Mouse (Mus musculus) embryonic facial prominence, embryonic 13.5 days (tissue): ENCODE results near the gene Kcnj5. TPM values are rescaled to one million over a fixed set of nuclear protein-coding genes. Genes with fewer than 3 reads are reported as not detected.

Experiments
- ATAC-seq: fragments of 200-750 bp; cut with Nextera tagmentation; 2 replicates; pipeline ENCODE4 v1.8.0; 2017; ENCODE audit warnings: low read depth; ENCODE audit not compliant: insufficient number of reproducible peaks, insufficient read depth, low FRiP score, low TSS enrichment
- H3K27ac ChIP-seq: fragments of 300-500 bp; sonication (generic); 2 replicates; pipeline ENCODE4 v1.5.1; 2015; ENCODE audit warnings: moderate library complexity, mild to moderate bottlenecking, inconsistent platforms
- H3K27me3 ChIP-seq: fragments of 300-500 bp; sonication (generic); 2 replicates; pipeline ENCODE4 v1.6.1; 2015; ENCODE audit warnings: mild to moderate bottlenecking, inconsistent platforms
- H3K36me3 ChIP-seq: fragments of 300-500 bp; sonication (generic); 2 replicates; pipeline ENCODE4 v1.6.1; 2015; ENCODE audit warnings: mild to moderate bottlenecking, inconsistent platforms
- H3K4me1 ChIP-seq: fragments of 300-500 bp; sonication (generic); 2 replicates; pipeline ENCODE4 v1.6.1; 2015; ENCODE audit warnings: inconsistent platforms
- H3K4me2 ChIP-seq: fragments of 300-500 bp; sonication (generic); 2 replicates; pipeline ENCODE4 v1.6.1; 2015; ENCODE audit warnings: moderate library complexity, mild to moderate bottlenecking, inconsistent platforms
- H3K4me3 ChIP-seq: fragments of 300-500 bp; sonication (generic); 2 replicates; pipeline ENCODE4 v1.5.1; 2015; ENCODE audit warnings: mild to moderate bottlenecking, inconsistent platforms
- H3K9ac ChIP-seq: fragments of 300-500 bp; sonication (generic); 2 replicates; pipeline ENCODE4 v1.6.1; 2015; ENCODE audit warnings: mild to moderate bottlenecking, inconsistent platforms
- H3K9me3 ChIP-seq: fragments of 300-500 bp; sonication (generic); 2 replicates; pipeline ENCODE4 v1.6.1; 2016; ENCODE audit warnings: inconsistent platforms
- WGBS: fragments of 180-500 bp; shearing (Covaris S2); methylation state at CpG from one replicate; pipeline ENCODE4 v1.1.7; 2015; ENCODE audit warnings: mixed read lengths; 5-methylcytosine and 5-hydroxymethylcytosine counted together
- polyA plus RNA-seq: library from polyadenylated mRNA; unstranded; fragments of >200 nt; fragmentation: Nextera tagmentation; extraction: Ambion mirVana; gene quantifications from 2 replicates; pipeline ENCODE4 v1.2.1, GENCODE M21; 2015

Kcnj5 gene
- polyA plus RNA-seq: 0.32 and 0.74 TPM in 2 replicates

DNA sequence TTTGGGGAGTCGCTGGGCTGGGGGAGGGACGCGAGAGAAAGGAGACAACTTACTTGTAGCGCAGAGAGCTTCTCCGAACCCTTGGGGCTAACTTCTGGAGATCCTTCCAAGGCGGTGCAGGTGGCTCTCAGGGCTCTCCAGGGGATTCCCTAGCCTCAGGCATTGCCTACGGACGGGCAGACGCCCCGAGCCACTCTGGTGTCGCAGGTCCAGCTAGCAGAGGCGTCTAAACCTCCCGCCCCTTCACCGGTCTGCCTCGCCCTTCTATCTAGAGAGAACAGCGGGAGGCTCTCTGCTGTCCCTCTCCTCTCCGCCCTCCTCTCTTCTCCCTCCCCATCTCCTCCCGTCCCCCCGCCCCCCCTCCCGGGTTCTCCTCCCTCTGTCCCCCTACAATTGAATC lies at the start of gene Kcnj5:
TSS of gene Kcnj5 (minus strand) at position 300 of the 400 bp plus-strand sequence.
- 0% methylated on average over 19 of the region's 20 CpGs for WGBS
- H3K36me3 ChIP-seq: no peaks in the 10 kb centered on the region
- peak within 1 kb of the TSS; percentile 33 for H3K4me3 ChIP-seq
- H3K9me3 ChIP-seq: no peaks in the 10 kb centered on the region
- ATAC-seq: no peak
- peak within 1 kb of the TSS; percentile 58 for H3K4me2 ChIP-seq
- no peak within 1 kb of the TSS for H3K27ac ChIP-seq
- peak within 1 kb of the TSS; percentile 44; the same call in 1 of the 2 replicates for H3K9ac ChIP-seq
- peaks cover 70% of the 10 kb centered on the region for H3K27me3 ChIP-seq
- peaks cover 12% of the 10 kb centered on the region for H3K4me1 ChIP-seq

DNA sequence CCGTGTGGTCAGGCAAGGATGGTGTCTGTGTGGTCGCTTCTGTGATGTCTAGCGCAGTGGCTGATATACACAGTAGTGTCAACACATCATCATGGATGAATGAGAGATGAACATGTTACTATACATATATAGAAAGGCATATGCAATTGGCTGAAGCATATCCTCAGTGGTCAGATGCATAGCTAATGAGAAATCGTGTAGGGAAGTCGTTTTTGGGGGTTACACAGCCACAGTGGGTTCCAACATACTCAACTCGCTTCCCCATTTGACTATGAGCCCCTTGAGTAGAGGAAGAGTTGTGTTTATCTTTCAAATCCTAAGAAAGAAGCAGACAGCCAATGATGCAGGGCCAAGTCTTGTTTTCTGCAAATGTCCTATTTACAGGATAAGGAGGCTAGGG lies 48.6 kb upstream of the Kcnj5 start:
- ATAC-seq: no peak
- no peaks in the 10 kb centered on the region for H3K9me3 ChIP-seq
- H3K9ac ChIP-seq: no peak overlapping the region
- no peak overlapping the region for H3K4me3 ChIP-seq
- no peak overlapping the region for H3K4me2 ChIP-seq
- H3K4me1 ChIP-seq: no peaks in the 10 kb centered on the region
- WGBS: 85% methylated on average over 6 of the region's 6 CpGs
- no peaks in the 10 kb centered on the region for H3K36me3 ChIP-seq
- H3K27ac ChIP-seq: no peak overlapping the region
- 0 out of 2 replicates have a peak, but pooled peaks cover 4% of the 10 kb centered on the region for H3K27me3 ChIP-seq

DNA sequence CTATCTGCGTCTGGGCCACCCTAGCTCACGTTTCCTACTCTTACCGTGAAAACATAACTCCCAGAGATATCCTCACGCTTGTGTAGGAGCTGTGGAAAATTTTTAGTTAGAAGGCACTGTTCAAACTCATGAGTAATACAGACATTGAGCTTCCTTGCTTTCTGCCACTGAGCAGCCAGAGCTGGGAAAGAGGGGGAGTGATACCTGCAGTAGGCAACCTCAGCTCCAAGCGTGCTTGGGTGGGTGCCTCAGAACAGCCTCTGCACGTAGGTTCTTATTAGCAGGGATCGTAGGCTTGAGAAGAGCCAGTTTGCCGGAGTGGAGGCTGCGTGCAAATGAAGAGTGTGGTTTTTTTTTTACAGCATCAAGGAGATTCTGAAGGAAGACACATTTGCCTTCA lies 47.6 kb upstream of the Kcnj5 start:
- H3K4me2 ChIP-seq: no peak overlapping the region
- H3K4me1 ChIP-seq: no peaks in the 10 kb centered on the region
- no peaks in the 10 kb centered on the region for H3K9me3 ChIP-seq
- H3K27me3 ChIP-seq: 0 out of 2 replicates have a peak, but pooled peaks cover 4% of the 10 kb centered on the region
- H3K36me3 ChIP-seq: no peaks in the 10 kb centered on the region
- H3K27ac ChIP-seq: no peak overlapping the region
- ATAC-seq: no peak
- H3K4me3 ChIP-seq: no peak overlapping the region
- 83% methylated on average over 9 of the region's 9 CpGs for WGBS
- H3K9ac ChIP-seq: no peak overlapping the region

DNA sequence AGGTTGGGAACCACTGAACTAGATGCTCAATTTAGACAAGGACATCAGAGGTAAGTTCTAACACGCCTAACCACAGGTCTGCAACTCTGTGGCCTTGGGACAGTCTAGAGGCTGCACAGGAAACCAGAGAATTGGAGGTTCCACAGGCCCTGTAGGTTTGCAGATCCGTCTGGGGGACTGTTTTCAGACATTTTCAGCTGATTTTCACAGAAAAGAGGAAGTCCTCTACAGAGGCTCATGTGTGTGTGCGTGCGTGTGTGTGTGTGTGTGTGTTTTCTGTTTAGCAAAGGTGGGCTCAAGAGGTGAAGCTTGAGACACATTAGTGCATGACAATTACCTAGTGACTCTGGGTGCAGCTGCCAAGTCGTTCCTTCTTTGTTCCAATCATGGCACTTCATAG lies 46.9 kb upstream of the Kcnj5 start:
- no peaks in the 10 kb centered on the region; the same call in 1 of the 2 replicates for H3K4me1 ChIP-seq
- WGBS: 74% methylated on average over 5 of the region's 5 CpGs

DNA sequence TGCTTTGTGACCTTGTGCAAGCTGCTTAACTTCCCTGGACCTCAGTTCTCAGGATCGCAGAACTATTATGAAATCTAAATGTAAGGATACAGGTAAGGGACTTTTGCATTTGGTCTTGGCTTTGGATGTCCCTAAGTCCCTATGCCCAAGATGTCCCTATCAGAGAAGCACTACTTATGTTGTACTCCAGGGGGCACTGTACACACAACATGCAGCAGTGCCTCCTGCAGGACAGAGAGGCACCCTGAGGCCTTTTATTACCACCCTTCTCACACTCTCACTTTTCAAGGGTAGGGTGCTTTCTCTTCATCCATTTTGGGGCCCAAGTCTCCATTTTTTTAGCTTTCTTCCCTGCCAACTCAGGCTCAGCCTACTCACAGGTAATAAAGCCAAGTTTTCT lies 44.0 kb upstream of the Kcnj5 start:
- Histone ChIP-seq H3K36me3 (no peaks in the 10 kb centered on the region), H3K4me2 (no peak overlapping the region), H3K27ac (no peak overlapping the region), H3K9ac (no peak overlapping the region), H3K4me1 (peaks cover 8% of the 10 kb centered on the region), H3K27me3 (0 out of 2 replicates have a peak, but pooled peaks cover 4% of the 10 kb centered on the region), H3K4me3 (no peak overlapping the region), H3K9me3 (no peaks in the 10 kb centered on the region)
- no peak for ATAC-seq
- 100% methylated on average over 1 of the region's 1 CpGs for WGBS

More for the DNA sequence above, 46.9 kb upstream of the Kcnj5 start:
- Histone ChIP-seq H3K9ac (no peak overlapping the region), H3K27ac (no peak overlapping the region), H3K4me3 (no peak overlapping the region), H3K4me2 (no peak overlapping the region), H3K36me3 (no peaks in the 10 kb centered on the region), H3K9me3 (no peaks in the 10 kb centered on the region), H3K27me3 (0 out of 2 replicates have a peak, but pooled peaks cover 4% of the 10 kb centered on the region)
- no peak for ATAC-seq

DNA sequence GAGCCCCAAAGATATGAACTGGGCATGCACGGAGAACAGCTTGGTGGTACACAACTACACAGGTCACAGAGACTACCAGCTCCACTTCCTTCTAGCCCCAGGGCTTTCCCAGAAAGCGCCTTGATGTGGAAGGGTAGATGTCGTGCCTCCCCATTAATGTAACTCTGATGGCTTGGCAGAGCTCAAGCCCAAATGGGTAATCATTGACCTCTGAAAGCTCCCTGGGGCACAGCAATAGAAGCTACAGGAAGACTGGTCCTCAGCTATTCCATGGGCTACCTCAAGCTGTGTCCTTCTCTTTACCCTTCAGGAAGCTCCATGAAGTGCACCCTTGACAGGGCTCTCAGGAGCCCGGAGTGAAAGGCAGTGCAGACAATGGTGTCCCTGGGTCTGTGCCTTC lies 40.8 kb upstream of the Kcnj5 start:
- Histone ChIP-seq H3K9ac (no peak overlapping the region), H3K9me3 (no peaks in the 10 kb centered on the region), H3K27ac (no peak overlapping the region), H3K4me3 (no peak overlapping the region), H3K36me3 (no peaks in the 10 kb centered on the region), H3K27me3 (peaks cover 10% of the 10 kb centered on the region; the same call in 1 of the 2 replicates), H3K4me1 (peaks cover 8% of the 10 kb centered on the region), H3K4me2 (no peak overlapping the region)
- ATAC-seq: no peak
- 74% methylated on average over 4 of the region's 4 CpGs for WGBS

DNA sequence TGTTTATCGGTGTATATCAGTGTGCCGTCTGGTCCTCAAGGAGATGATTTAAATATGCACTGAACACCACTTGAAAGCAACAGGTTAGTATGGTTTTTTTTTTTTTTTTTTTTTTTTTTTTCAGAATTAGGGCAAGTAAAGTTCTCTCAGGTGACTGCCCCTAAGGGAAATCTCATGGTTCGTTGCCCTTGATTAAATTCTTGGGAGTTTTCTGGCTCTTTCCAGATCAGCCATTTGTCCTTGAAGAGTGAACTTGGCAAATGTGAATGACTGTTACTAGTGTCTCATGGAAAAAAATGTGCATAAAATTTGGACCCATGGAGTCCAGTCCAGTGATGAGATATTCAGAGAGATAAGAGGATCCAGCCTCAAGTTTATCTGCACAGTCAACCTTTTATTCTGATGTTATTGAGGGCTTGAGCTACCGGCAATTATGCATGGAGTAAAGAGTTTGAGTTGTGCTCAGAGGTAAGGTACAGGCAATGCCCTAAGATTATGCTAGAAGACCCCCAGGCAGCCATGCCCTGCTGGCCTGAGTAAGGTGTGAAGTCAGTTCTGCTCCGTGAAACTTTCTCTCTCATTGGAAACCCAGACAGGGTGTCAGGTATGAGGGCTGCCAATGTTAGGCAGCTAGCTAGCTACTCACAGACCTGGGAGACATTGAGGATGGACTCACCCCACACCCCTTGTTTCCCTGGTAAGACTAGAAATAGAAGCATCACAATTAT lies 32.9 kb upstream of the Kcnj5 start:
- no peaks in the 10 kb centered on the region for H3K4me1 ChIP-seq
- no peak overlapping the region for H3K9ac ChIP-seq
- no peak overlapping the region for H3K4me3 ChIP-seq
- no peaks in the 10 kb centered on the region for H3K9me3 ChIP-seq
- no peak overlapping the region for H3K27ac ChIP-seq
- 72% methylated on average over 5 of the region's 5 CpGs for WGBS
- H3K27me3 ChIP-seq: no peaks in the 10 kb centered on the region
- H3K4me2 ChIP-seq: no peak overlapping the region
- no peak for ATAC-seq
- no peaks in the 10 kb centered on the region for H3K36me3 ChIP-seq

DNA sequence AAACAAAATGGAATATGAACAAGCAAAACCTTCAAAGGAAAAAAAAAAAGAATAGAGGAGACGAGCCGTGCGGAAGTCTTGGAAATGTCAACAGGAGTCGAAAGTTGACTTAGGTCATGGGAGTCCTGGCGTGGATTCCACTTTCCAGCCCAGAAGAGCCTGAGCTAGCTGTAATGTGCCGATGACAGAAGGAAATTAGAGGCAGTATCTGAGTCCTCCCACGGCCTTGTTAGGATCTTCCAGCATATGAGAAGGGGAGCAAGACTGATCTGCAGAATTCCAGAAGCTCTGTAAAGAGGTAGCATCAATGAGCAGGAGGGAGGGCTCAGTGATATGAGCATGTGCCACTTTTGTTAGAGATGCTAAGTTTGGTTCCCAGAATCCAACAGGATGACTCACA lies 31.9 kb upstream of the Kcnj5 start:
- Histone ChIP-seq H3K4me2 (no peak overlapping the region), H3K36me3 (no peaks in the 10 kb centered on the region), H3K27me3 (no peaks in the 10 kb centered on the region), H3K9ac (no peak overlapping the region), H3K27ac (no peak overlapping the region), H3K4me1 (no peaks in the 10 kb centered on the region), H3K9me3 (no peaks in the 10 kb centered on the region), H3K4me3 (no peak overlapping the region)
- 85% methylated on average over 7 of the region's 7 CpGs for WGBS
- ATAC-seq: no peak

DNA sequence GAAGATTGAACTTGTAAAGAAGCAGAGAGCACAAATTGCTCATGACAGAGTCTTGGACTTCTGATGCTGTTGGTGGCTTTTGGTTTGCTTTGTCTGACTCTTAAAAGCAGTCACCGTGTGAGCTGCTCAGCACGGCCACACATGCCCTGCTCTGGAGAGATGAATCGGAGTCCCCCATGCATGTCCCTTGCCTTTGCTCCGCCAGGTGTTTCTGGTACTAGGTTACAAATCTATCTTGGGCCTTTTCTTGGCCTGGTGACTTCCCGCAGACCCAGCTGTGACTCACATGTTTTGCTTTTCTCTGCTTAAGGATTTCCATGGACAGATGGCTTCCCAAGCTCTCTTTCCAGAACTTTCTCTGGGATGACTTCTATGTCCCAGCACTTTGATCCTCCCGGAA lies 29.5 kb upstream of the Kcnj5 start:
- Histone ChIP-seq H3K27ac (no peak overlapping the region), H3K9me3 (no peaks in the 10 kb centered on the region), H3K4me1 (no peaks in the 10 kb centered on the region), H3K36me3 (no peaks in the 10 kb centered on the region), H3K27me3 (no peaks in the 10 kb centered on the region), H3K4me2 (no peak overlapping the region), H3K9ac (no peak overlapping the region), H3K4me3 (no peak overlapping the region)
- ATAC-seq: no peak
- 86% methylated on average over 6 of the region's 6 CpGs for WGBS

DNA sequence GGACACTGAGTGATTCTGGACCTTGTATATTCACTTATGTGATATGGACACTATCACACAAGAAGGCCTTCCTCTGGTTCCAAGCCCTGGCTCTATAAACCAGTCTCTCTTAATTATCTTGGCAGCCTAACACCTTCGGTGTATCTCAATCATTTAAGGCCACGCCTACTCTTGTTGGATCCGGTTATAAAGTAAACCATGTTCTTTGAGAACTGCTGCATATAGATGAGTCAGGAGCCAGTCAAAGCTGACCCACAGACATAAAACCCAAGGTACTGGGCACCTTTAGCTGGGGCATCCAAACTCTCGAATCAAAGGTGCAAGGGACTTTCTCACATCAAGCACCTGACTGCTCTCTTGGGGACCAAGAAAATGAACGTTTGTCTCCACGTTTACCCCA lies 28.1 kb upstream of the Kcnj5 start, which contains the start of gene Kcnj1:
TSS of gene Kcnj1 (plus strand) at position 292 of the 400 bp plus-strand sequence.
- Histone ChIP-seq H3K27ac (no peak within 1 kb of the TSS), H3K9me3 (no peaks in the 10 kb centered on the region), H3K4me3 (no peak within 1 kb of the TSS), H3K4me1 (no peaks in the 10 kb centered on the region), H3K4me2 (no peak within 1 kb of the TSS), H3K27me3 (no peaks in the 10 kb centered on the region), H3K36me3 (no peaks in the 10 kb centered on the region), H3K9ac (no peak within 1 kb of the TSS)
- no peak for ATAC-seq
- WGBS: 84% methylated on average over 6 of the region's 6 CpGs

DNA sequence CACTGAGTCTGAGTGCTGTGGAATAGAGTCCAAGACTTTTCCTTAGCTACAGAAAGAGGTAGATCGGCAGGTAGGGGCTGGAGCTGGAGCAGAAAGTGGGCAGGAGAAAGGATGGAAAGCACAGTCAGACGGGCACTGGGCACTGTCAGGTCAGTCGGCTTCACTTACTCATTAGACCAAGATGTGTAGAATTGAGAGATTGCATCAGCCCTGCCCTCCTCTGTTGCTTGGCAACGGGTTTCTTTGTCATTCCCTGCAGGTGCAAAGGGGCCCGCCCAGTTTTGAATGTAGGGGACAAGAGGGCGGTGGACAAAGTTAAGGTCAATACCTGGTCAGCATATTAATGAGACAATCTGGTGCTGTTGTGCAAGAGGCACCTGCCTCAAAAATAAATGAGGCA lies 25.2 kb upstream of the Kcnj5 start:
- Histone ChIP-seq H3K4me2 (no peak overlapping the region), H3K27me3 (no peaks in the 10 kb centered on the region), H3K9me3 (no peaks in the 10 kb centered on the region), H3K36me3 (no peaks in the 10 kb centered on the region), H3K4me3 (no peak overlapping the region), H3K9ac (no peak overlapping the region), H3K27ac (no peak overlapping the region), H3K4me1 (no peaks in the 10 kb centered on the region)
- no peak for ATAC-seq
- whole genome bisulfite sequencing: 54% methylated on average over 6 of the region's 6 CpGs

DNA sequence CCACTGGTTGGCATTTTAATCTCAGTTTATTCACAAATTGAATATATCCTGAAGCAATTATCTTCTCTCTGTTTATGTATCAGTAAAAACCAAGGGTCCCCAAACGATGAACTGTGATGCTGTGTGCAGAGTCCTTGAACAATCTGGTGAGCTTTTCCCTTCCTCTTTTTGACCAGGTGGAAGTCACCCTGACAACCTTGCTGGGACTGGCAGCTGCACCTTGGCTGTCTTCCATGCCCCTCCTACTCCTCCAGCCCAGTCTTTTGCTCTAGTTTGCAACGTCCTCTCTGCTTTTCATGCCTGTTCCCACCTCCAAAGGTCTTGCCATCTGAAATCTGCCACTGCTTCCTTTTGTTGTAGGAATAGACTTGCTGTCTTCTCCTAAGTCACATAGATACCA lies 24.7 kb upstream of the Kcnj5 start:
- H3K27me3 ChIP-seq: no peaks in the 10 kb centered on the region
- no peak overlapping the region for H3K4me3 ChIP-seq
- no peak overlapping the region for H3K9ac ChIP-seq
- H3K27ac ChIP-seq: no peak overlapping the region
- H3K4me2 ChIP-seq: no peak overlapping the region
- 45% methylated on average over 2 of the region's 2 CpGs for WGBS
- H3K9me3 ChIP-seq: no peaks in the 10 kb centered on the region
- no peaks in the 10 kb centered on the region for H3K4me1 ChIP-seq
- no peak for ATAC-seq
- no peaks in the 10 kb centered on the region for H3K36me3 ChIP-seq
